Mouse (Mus musculus) liver, adult 2 months (tissue): Measurements from ENCODE around the gene Gm10234. TPM values are rescaled to one million over a fixed set of nuclear protein-coding genes. Genes with fewer than 3 reads are reported as not detected.

Source experiments
- DNase-seq: peaks from one replicate; pipeline ENCODE4 v3.0.0-alpha.2; 2011; ENCODE audit warnings: low read depth, low spot score; ENCODE audit errors: extremely low read depth
- H3K27ac ChIP-seq: fragments of 200-500 bp; replicated peaks from 2 replicates; pipeline ENCODE4 v1.5.1; 2012; ENCODE audit warnings: low read depth, mild to moderate bottlenecking, control low read depth, inconsistent platforms, low read length; ENCODE audit not compliant: insufficient read depth
- H3K27me3 ChIP-seq: fragments of 200-500 bp; 2 replicates; pipeline ENCODE4 v1.6.1; 2012; ENCODE audit warnings: mild to moderate bottlenecking, moderate library complexity, low read length, inconsistent platforms; ENCODE audit not compliant: control insufficient read depth, insufficient read depth
- H3K36me3 ChIP-seq: fragments of 200-500 bp; 2 replicates; pipeline ENCODE4 v1.6.1; 2012; ENCODE audit warnings: low read length, inconsistent platforms; ENCODE audit not compliant: control insufficient read depth, insufficient read depth
- H3K4me1 ChIP-seq: fragments of 200-500 bp; 2 replicates; pipeline ENCODE4 v1.6.1; 2011; ENCODE audit warnings: low read length; ENCODE audit not compliant: control insufficient read depth, insufficient read depth
- H3K4me3 ChIP-seq: fragments of 200-500 bp; 2 replicates; pipeline ENCODE4 v1.5.1; 2011; ENCODE audit warnings: low read depth, mild to moderate bottlenecking, control low read depth, low read length, moderate library complexity; ENCODE audit not compliant: insufficient read depth
- H3K79me2 ChIP-seq: fragments of 200-500 bp; 2 replicates; pipeline ENCODE4 v1.6.1; 2012; ENCODE audit warnings: inconsistent platforms, mild to moderate bottlenecking, low read length, moderate library complexity; ENCODE audit not compliant: control insufficient read depth, insufficient read depth
- H3K9ac ChIP-seq: fragments of 200-500 bp; 2 replicates; pipeline ENCODE4 v1.6.1; 2012; ENCODE audit warnings: low read depth, mild to moderate bottlenecking, control low read depth, inconsistent platforms, low read length
- CTCF ChIP-seq: fragments of 200-500 bp; IDR thresholded peaks from 2 replicates; pipeline ENCODE4 v1.5.1; 2011; ENCODE audit warnings: low read depth, low read length, control low read depth
- POLR2A ChIP-seq: fragments of 200-500 bp; IDR thresholded peaks from 2 replicates; pipeline ENCODE4 v1.6.1; 2011; ENCODE audit warnings: low read length, control low read depth; ENCODE audit not compliant: insufficient read depth; ENCODE audit errors: extremely low read depth
- WGBS: fragments of 180-500 bp; shearing (Covaris S2); methylation state at CpG from one replicate; pipeline ENCODE4 v1.1.7; 2018; 5-methylcytosine and 5-hydroxymethylcytosine counted together
- polyA plus RNA-seq: library from polyadenylated mRNA; depleted of rRNA; stranded (reverse); fragments of >200 nt; gene quantifications from 2 replicates; pipeline ENCODE4 v1.2.3, GENCODE M21; 2012; rRNA removed
- total RNA-seq: library from RNA; depleted of rRNA; stranded (reverse); fragments of >200 nt; gene quantifications from 2 replicates; pipeline ENCODE4 v1.2.3, GENCODE M21; 2014; rRNA removed

Gene Gm10234
- total and polyA plus RNA-seq, 2 experiments = not detected

- Histone ChIP-seq H3K27me3 (no peaks in the 10 kb centered on the region), H3K79me2 (no peaks in the 10 kb centered on the region), H3K27ac (no peak overlapping the region), H3K36me3 (no peaks in the 10 kb centered on the region), H3K9ac (no peak overlapping the region), H3K4me1 (no peaks in the 10 kb centered on the region; the same call in 1 of the 2 replicates), H3K4me3 (no peak overlapping the region)
- WGBS = 86% methylated on average over 4 of the region's 4 CpGs
- no peak for DNase-seq
- TF ChIP-seq CTCF (no peak), POLR2A (no peak)
Measured at GRCm38 (mm10) chr6:95371811-95372210, 49.9 kb downstream of the Gm10234 start.

Other genes with a start within 250 kb of the Gm10234 start
- 0.83 and 1.0 TPM in 2 replicates for gene Kbtbd8, start 204.9 kb upstream of the Gm10234 start, total RNA-seq
- 0.22 and 0.24 TPM in 2 replicates for gene Kbtbd8, start 204.9 kb upstream of the Gm10234 start, polyA plus RNA-seq